Mouse (Mus musculus) layer of hippocampus, postnatal 25 days (tissue): ENCODE data around the gene Ntrk2. TPM values are rescaled to one million over a fixed set of nuclear protein-coding genes. Genes with fewer than 3 reads are reported as not detected.
A peak's percentile ranks its signal among the peaks of the same experiment; 100 is the strongest.

ENCODE experiments used
- DNase-seq, 2 experiments: peaks; one replicate each; pipeline ENCODE4 v3.0.0; 2022; ENCODE audit warnings: mixed read lengths in 2 of 2, low spot score in 1 of 2; ENCODE audit errors: extremely low spot score in 1 of 2
- total RNA-seq, 2 experiments: library from RNA; stranded (reverse); gene quantifications; 2 replicates each; pipeline ENCODE4 v1.2.3; 2021

The Ntrk2 gene
- total RNA-seq, 2 experiments from 2014 or later = 319 to 331 TPM

GRCm38 (mm10) chr13:58960321-58960720, 154.0 kb downstream of the Ntrk2 start:
- no peak for DNase-seq

GRCm38 (mm10) chr13:58964701-58965359, 158.5 kb downstream of the Ntrk2 start:
- no peak for DNase-seq

GRCm38 (mm10) chr13:58965826-58966225, 159.5 kb downstream of the Ntrk2 start:
- DNase-seq = no peak

- DNase-seq = no peak
These were observed 160.1 kb downstream of the Ntrk2 start for GRCm38 (mm10) chr13:58966466-58966865.

- DNase-seq = no peak
These were observed 161.8 kb downstream of the Ntrk2 start for GRCm38 (mm10) chr13:58968168-58968567.

GRCm38 (mm10) chr13:58971449-58971903, 165.1 kb downstream of the Ntrk2 start:
- DNase-seq = no peak

GRCm38 (mm10) chr13:58972511-58972910, 166.1 kb downstream of the Ntrk2 start:
- DNase-seq = no peak

- no peak for DNase-seq
These were observed 190.1 kb downstream of the Ntrk2 start for GRCm38 (mm10) chr13:58996447-58996846.

- DNase-seq = no peak
These were observed 191.4 kb downstream of the Ntrk2 start for GRCm38 (mm10) chr13:58997763-58998162.

GRCm38 (mm10) chr13:58999373-59000053, 193.1 kb downstream of the Ntrk2 start:
- no peak for DNase-seq

- DNase-seq = no peak
These were observed 196.8 kb downstream of the Ntrk2 start for GRCm38 (mm10) chr13:59002943-59003806.

GRCm38 (mm10) chr13:59003807-59004173, 197.4 kb downstream of the Ntrk2 start:
- DNase-seq = no peak

GRCm38 (mm10) chr13:59004579-59004978, 198.2 kb downstream of the Ntrk2 start:
- no peak for DNase-seq

- DNase-seq = no peak
These were observed 203.5 kb downstream of the Ntrk2 start for GRCm38 (mm10) chr13:59009855-59010254.

GRCm38 (mm10) chr13:59010893-59011529, 204.6 kb downstream of the Ntrk2 start:
- no peak for DNase-seq

GRCm38 (mm10) chr13:59011530-59011903, 205.1 kb downstream of the Ntrk2 start:
- DNase-seq = peak; percentile 40 to 52

GRCm38 (mm10) chr13:59015360-59015759, 209.0 kb downstream of the Ntrk2 start:
- no peak for DNase-seq

GRCm38 (mm10) chr13:59017121-59017520, 210.8 kb downstream of the Ntrk2 start:
- DNase-seq = no peak

- no peak for DNase-seq
These were observed 216.1 kb downstream of the Ntrk2 start for GRCm38 (mm10) chr13:59022251-59023042.

- no peak for DNase-seq
These were observed 219.3 kb downstream of the Ntrk2 start for GRCm38 (mm10) chr13:59025653-59026052.
